Mouse (Mus musculus): ENCODE results near the gene Gm12666. TPM values are rescaled to one million over a fixed set of nuclear protein-coding genes. Genes with fewer than 3 reads are reported as not detected.

Gene Gm12666
- 1 to 10 TPM in 1 of 2 experiments, not detected in 1; 1.8 TPM for total RNA-seq (2023)

DNA sequence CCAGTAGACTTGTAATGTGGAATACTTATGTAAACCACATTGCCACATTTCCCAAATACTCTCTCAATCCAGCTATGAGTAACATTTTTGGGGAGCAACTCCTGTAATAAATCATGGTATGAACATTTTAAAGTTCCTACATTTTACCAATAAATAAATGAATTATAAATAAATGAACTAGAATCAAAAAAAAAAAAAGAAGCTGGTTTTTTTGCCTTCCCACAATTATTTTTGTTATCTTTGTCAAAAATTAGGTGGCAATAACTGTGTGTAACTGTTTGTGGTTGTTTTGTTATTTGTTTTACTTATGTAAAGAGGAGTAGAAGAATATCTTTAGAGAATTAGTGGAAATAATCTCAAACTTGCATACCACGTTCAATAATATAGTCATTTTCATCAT, at the start of gene Gm12666:
Gene Gm12666 (minus strand): TSS at position 101 of the 400 bp plus-strand sequence.

GRCm38 (mm10) chr4:92147134-92147533, 44.4 kb downstream of the Gm12666 start, which contains the start of gene Izumo3:
Gene Izumo3 (minus strand): TSS chr4:92147234.

Other genes starting within 250 kb of the Gm12666 start
- not detected for gene Izumo3, start 44.5 kb downstream of the Gm12666 start, total RNA-seq (2023)